Mouse (Mus musculus) liver (tissue): ENCODE data around the gene Mrps27.

Experiments used
- DNase-seq: peaks from one replicate; pipeline ENCODE4 v3.0.0-alpha.2; 2020; ENCODE audit warnings: mixed read lengths

Mrps27 gene

DNA sequence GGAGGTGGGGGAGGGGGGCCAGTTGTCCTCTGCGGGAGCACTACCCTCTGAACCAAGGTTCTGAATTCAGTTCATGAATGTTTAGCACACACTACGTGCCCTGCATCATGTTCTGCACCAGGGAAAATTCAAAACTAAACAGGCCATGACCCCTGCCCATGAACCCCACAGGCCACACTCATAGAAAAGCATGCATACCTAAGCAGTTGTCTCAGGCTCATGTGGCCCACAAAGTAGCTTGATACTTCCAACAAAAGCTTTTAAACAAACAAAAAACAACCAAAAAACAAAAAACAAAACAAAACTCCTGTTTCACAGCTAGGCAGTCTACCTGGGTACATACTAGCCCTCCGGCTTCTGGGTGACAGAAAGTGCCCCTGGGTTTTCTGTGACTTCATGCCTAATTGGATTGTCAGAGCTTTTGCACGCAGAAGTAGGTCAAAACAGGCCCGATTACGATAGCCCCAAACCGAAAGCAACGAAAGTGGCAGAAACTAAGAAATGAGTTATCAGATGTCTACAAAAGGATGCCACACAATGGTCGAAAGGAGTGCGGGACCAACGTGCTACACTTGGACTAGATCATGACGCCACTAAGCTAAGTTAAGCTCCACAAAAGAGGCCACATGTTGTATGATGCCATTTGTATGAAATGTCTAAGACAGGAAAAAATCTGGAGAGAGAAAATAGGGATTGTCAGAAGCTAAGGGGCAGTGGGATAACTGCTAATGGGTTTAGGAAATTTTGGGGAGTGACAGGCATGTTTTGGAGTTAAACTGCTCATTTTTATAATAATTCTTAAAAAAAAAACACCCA is 98.1 kb downstream of the Mrps27 start:
- DNase-seq: no peak

DNA sequence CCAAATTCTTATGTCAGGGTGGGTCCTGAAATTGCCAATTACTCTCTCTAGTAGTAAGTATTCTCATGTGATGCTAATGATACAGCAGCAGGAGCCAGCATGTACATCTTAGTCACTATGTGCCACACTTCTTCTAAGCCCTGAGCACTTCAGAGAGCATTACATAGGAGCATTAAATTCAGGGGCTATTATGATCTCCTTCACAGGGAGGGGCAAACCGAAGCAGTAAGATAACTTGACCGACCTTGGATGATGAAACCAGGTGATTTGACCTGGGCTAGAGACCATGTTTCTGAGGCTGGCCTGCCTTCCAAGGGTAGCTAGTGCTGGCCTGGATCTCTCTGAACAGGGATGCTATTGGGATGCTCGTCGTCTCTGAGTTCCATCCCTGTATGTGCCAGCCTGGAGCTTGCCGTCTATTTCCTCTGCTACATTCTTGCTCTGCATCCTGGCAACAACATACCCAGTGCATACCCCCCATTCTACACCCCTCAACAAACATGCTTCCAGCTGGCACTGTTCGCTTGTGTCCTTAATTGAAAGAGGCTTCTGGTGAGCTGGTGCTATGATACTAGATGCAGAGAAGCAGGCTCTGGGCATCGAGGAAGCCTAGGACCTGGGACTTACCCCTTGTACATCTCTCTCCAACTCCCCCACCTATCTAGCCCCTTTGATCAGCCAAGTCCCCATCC is 99.0 kb downstream of the Mrps27 start:
- no peak for DNase-seq

- no peak for DNase-seq
These were observed 99.9 kb downstream of the Mrps27 start for GRCm38 (mm10) chr13:99444431-99444871.

GRCm38 (mm10) chr13:99444880-99445279 is 100.3 kb downstream of the Mrps27 start:
- DNase-seq: no peak

DNA sequence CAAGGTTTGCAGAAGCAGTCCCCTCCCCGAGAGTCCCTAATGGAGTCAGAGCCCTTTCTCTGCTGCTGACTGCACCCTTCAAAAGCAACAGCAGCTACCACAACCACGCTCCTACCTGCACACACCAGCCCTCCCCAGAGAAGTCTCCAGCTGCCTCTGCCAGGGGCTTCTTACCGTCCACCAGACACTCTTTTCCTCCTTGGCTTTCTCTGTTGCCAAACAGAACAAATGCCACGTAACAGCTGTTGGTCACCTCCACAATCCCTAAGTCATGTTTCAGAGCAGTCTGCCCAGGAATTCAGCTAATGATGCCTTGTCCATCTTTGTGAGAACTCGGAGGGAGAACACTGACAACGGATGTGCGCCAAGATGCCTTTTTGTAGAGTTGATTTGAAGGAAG is 102.4 kb downstream of the Mrps27 start:
- no peak for DNase-seq

- no peak for DNase-seq
These were observed 103.0 kb downstream of the Mrps27 start for GRCm38 (mm10) chr13:99447403-99448199.

DNA sequence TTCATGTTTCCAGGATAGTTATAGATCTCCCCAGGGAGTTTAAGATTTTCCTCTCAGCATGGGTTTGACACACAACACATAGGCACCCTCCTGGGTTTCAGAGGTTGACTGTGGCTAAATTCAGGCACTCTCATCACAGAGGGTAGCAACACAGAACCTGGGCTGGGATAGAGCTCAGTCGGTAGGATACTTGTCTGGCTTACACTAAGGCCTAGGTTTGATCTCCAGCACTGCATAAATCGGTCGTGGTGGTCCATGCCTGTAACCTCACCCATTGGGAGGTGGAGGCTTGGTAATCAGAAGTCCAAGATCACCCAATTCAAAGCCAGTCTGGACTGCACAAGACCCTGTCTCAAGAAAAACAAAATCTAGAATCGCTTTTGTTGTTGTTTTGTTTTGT is 103.7 kb downstream of the Mrps27 start:
- no peak for DNase-seq

DNA sequence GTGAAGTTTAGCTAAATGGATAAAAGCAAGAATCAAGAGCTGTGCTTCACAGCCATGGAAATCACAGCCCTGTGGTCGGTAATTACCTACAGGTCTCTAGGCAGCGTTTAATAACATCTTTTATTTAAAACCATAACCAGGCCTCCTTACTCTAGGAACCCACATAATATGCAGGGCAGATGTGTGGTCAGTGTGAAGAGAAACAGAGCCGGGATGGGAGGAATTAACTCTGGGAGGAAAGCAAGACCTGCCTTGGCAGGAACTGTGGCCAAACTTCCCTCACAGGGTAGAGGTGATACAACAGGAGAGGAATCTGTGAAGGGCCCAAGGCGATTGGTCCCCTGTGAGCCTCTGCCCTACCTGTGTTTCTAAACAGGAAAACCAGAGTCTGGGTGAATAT is 105.0 kb downstream of the Mrps27 start:
- no peak for DNase-seq

GRCm38 (mm10) chr13:99450766-99451165 is 106.2 kb downstream of the Mrps27 start:
- no peak for DNase-seq

DNA sequence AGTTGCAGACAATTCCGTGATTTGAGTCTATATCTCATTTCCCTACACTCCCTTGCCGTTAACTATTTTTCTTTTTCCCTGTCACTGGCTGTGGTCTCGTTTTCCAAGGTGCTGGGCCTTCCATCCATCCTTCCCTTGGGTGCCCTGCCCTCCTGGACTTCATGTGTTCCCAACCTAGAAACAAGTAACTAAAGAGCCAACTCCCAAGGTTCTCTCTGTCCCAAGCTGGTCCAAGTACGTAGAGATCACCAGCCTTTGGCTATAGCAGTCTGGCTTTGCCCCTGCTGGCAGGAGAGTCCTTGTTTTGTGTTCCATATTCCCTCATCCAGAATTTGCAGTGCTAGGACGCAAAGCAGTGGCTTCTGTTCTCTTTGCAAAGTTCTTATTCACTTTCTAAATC is 106.7 kb downstream of the Mrps27 start:
- DNase-seq: no peak

DNA sequence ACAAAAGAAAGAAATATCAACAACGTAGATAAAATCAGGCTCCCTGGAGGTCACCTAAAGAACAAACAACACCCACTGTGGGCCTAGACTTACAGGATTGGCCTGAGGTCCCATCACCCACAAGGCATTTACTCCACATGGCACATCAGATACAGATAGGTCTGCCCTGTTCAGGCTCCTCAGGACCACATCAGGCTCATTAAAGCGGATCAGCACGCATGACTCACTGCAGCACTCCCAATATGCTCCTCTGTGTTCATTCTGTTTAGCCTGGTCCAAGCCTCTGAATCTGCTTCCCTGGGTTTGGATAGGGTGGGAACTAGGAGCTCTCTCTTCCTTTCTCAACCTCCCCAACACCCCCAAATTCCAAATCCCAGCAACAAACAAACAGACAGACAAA is 107.9 kb downstream of the Mrps27 start:
- no peak for DNase-seq

DNA sequence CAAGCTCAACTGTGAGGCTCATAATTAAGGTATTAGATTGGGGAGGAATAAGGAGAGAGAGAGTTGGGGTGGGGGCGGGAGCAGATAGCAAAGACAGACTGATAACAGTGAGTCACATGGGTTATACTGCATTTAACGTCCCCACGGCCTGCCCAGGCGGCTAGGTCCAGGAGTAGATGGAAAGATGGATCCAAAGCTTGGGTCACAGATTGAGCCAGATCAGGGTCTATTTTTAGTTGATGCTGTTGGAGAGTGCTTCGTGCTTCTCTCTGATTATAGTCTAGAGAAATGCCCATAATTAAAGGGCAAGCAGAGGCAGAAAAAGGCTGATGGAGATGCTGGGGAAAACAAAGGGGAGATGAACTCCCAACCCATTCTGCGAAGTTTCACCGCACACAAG is 110.4 kb downstream of the Mrps27 start:
- no peak for DNase-seq

GRCm38 (mm10) chr13:99458658-99459386 is 114.2 kb downstream of the Mrps27 start:
- no peak for DNase-seq

GRCm38 (mm10) chr13:99459612-99460011 is 115.0 kb downstream of the Mrps27 start:
- DNase-seq: no peak

- DNase-seq: no peak
These were observed 117.3 kb downstream of the Mrps27 start for GRCm38 (mm10) chr13:99461886-99462285.

- DNase-seq: no peak
These were observed 120.0 kb downstream of the Mrps27 start for GRCm38 (mm10) chr13:99464551-99464950.
